Mouse (Mus musculus) liver (tissue): ENCODE data around the gene Faah.

Experiments
- DNase-seq: peaks from one replicate; pipeline ENCODE4 v3.0.0-alpha.2; 2020; ENCODE audit warnings: mixed read lengths

The Faah gene

GRCm38 (mm10) chr4:115941242-115941820 is 76.4 kb downstream of the Faah start:
- no peak for DNase-seq

- no peak for DNase-seq
Measured at GRCm38 (mm10) chr4:115940681-115941080, 77.0 kb downstream of the Faah start.

- DNase-seq: peak; percentile 29
Measured at GRCm38 (mm10) chr4:115939295-115940102, 78.2 kb downstream of the Faah start, which contains the start of gene Dmbx1. Dmbx1 (minus strand) TSS chr4:115939926.

- DNase-seq: no peak
Measured at GRCm38 (mm10) chr4:115938276-115939160, 79.2 kb downstream of the Faah start.

GRCm38 (mm10) chr4:115937061-115937976 is 80.4 kb downstream of the Faah start:
- no peak for DNase-seq

GRCm38 (mm10) chr4:115936646-115937045 is 81.1 kb downstream of the Faah start:
- DNase-seq: no peak

- no peak for DNase-seq
Measured at GRCm38 (mm10) chr4:115935835-115936581, 81.7 kb downstream of the Faah start.

GRCm38 (mm10) chr4:115931556-115932088 is 86.1 kb downstream of the Faah start:
- DNase-seq: no peak

GRCm38 (mm10) chr4:115927637-115928036 is 90.1 kb downstream of the Faah start:
- no peak for DNase-seq

GRCm38 (mm10) chr4:115923262-115923880 is 94.4 kb downstream of the Faah start:
- DNase-seq: no peak

GRCm38 (mm10) chr4:115922688-115923087 is 95.0 kb downstream of the Faah start:
- DNase-seq: no peak

- DNase-seq: no peak
Measured at GRCm38 (mm10) chr4:115919911-115920310, 97.8 kb downstream of the Faah start.
